Mouse (Mus musculus) kidney, postnatal 14 days (tissue): ENCODE measurements around the gene Clstn2.
A peak's percentile ranks its signal among the peaks of the same experiment; 100 is the strongest.

Experiments
- DNase-seq: peaks from one replicate; pipeline ENCODE4 v3.0.0; 2022; ENCODE audit warnings: mixed read lengths

Clstn2 gene

GRCm38 (mm10) chr9:97672681-97673080, 360.3 kb downstream of the Clstn2 start:
- DNase-seq: no peak

GRCm38 (mm10) chr9:97672224-97672623, 360.8 kb downstream of the Clstn2 start:
- DNase-seq: no peak

GRCm38 (mm10) chr9:97670666-97671065, 362.3 kb downstream of the Clstn2 start:
- no peak for DNase-seq

GRCm38 (mm10) chr9:97660989-97661388, 372.0 kb downstream of the Clstn2 start:
- DNase-seq: no peak

- DNase-seq: no peak
Measured at GRCm38 (mm10) chr9:97658736-97659135, 374.2 kb downstream of the Clstn2 start.

GRCm38 (mm10) chr9:97648409-97648808, 384.6 kb downstream of the Clstn2 start:
- DNase-seq: no peak

GRCm38 (mm10) chr9:97645746-97646145, 387.2 kb downstream of the Clstn2 start:
- no peak for DNase-seq

GRCm38 (mm10) chr9:97642396-97642795, 390.6 kb downstream of the Clstn2 start:
- peak; percentile 5 for DNase-seq

GRCm38 (mm10) chr9:97639967-97640549, 392.9 kb downstream of the Clstn2 start:
- no peak for DNase-seq

GRCm38 (mm10) chr9:97638683-97639354, 394.2 kb downstream of the Clstn2 start:
- DNase-seq: no peak

- DNase-seq: no peak
Measured at GRCm38 (mm10) chr9:97635351-97635750, 397.6 kb downstream of the Clstn2 start.

- no peak for DNase-seq
Measured at GRCm38 (mm10) chr9:97634831-97635230, 398.1 kb downstream of the Clstn2 start.

GRCm38 (mm10) chr9:97629180-97629579, 403.8 kb downstream of the Clstn2 start:
- DNase-seq: no peak

GRCm38 (mm10) chr9:97628361-97628908, 404.5 kb downstream of the Clstn2 start:
- no peak for DNase-seq

- DNase-seq: no peak
Measured at GRCm38 (mm10) chr9:97627916-97628315, 405.1 kb downstream of the Clstn2 start.

- no peak for DNase-seq
Measured at GRCm38 (mm10) chr9:97610566-97610965, 422.4 kb downstream of the Clstn2 start.

- no peak for DNase-seq
Measured at GRCm38 (mm10) chr9:97603729-97604128, 429.3 kb downstream of the Clstn2 start.

- DNase-seq: no peak
Measured at GRCm38 (mm10) chr9:97602476-97602875, 430.5 kb downstream of the Clstn2 start.

- no peak for DNase-seq
Measured at GRCm38 (mm10) chr9:97599006-97599405, 434.0 kb downstream of the Clstn2 start.

GRCm38 (mm10) chr9:97590712-97591111, 442.3 kb downstream of the Clstn2 start:
- no peak for DNase-seq

GRCm38 (mm10) chr9:97570881-97571280, 462.1 kb downstream of the Clstn2 start:
- DNase-seq: peak; percentile 7

GRCm38 (mm10) chr9:97563121-97563520, 469.9 kb downstream of the Clstn2 start:
- no peak for DNase-seq

- no peak for DNase-seq
Measured at GRCm38 (mm10) chr9:97544359-97544758, 488.6 kb downstream of the Clstn2 start.

GRCm38 (mm10) chr9:97541419-97541818, 491.6 kb downstream of the Clstn2 start:
- no peak for DNase-seq
